Mouse (Mus musculus) frontal cortex, postnatal 10 days (tissue): Measurements from ENCODE around the gene Cracr2a.
A peak's percentile ranks its signal among the peaks of the same experiment; 100 is the strongest.
"Not testable (repeated sequence)": the region's sequence is repeated elsewhere in the genome, so short reads cannot be mapped to it uniquely, and the experiment has no call there.

ENCODE experiments used
- DNase-seq, 2 experiments: peaks; one replicate each; pipeline ENCODE4 v3.0.0; 2022; ENCODE audit warnings: low spot score in 2 of 2, mixed read lengths in 1 of 2

Gene Cracr2a

GRCm38 (mm10) chr6:127561231-127562020 lies at the start of gene Cracr2a:
Gene Cracr2a, plus strand, starts transcription at chr6:127561338.
- peak; percentile 63 to 67 for DNase-seq

- not testable (repeated sequence) for DNase-seq
Measured at GRCm38 (mm10) chr6:127513776-127514175, 47.4 kb upstream of the Cracr2a start.

GRCm38 (mm10) chr6:127521176-127521575 lies 40.0 kb upstream of the Cracr2a start:
- DNase-seq, result no peak

GRCm38 (mm10) chr6:127522326-127522725 lies 38.8 kb upstream of the Cracr2a start:
- no peak for DNase-seq

- peak; percentile 39 to 57 for DNase-seq
Measured at GRCm38 (mm10) chr6:127524442-127524841, 36.7 kb upstream of the Cracr2a start.

GRCm38 (mm10) chr6:127528625-127529024 lies 32.5 kb upstream of the Cracr2a start:
- DNase-seq, result no peak

- peak in 1 of 2 experiments; percentile 36 for DNase-seq
Measured at GRCm38 (mm10) chr6:127529451-127529850, 31.7 kb upstream of the Cracr2a start.

- DNase-seq, result no peak
Measured at GRCm38 (mm10) chr6:127530206-127530605, 30.9 kb upstream of the Cracr2a start.

- DNase-seq, result no peak
Measured at GRCm38 (mm10) chr6:127531412-127532205, 29.5 kb upstream of the Cracr2a start.

GRCm38 (mm10) chr6:127532304-127532703 lies 28.8 kb upstream of the Cracr2a start:
- DNase-seq, result no peak

- no peak for DNase-seq
Measured at GRCm38 (mm10) chr6:127533766-127534165, 27.4 kb upstream of the Cracr2a start.

GRCm38 (mm10) chr6:127537035-127537434 lies 24.1 kb upstream of the Cracr2a start:
- no peak for DNase-seq

- DNase-seq, result no peak
Measured at GRCm38 (mm10) chr6:127538118-127538517, 23.0 kb upstream of the Cracr2a start.

GRCm38 (mm10) chr6:127539226-127539625 lies 21.9 kb upstream of the Cracr2a start:
- no peak for DNase-seq

GRCm38 (mm10) chr6:127539659-127540058 lies 21.5 kb upstream of the Cracr2a start:
- DNase-seq, result no peak

- DNase-seq, result no peak
Measured at GRCm38 (mm10) chr6:127540517-127540916, 20.6 kb upstream of the Cracr2a start.

- peak; percentile 46 to 57 for DNase-seq
Measured at GRCm38 (mm10) chr6:127541617-127542374, 19.3 kb upstream of the Cracr2a start.

- DNase-seq, result no peak
Measured at GRCm38 (mm10) chr6:127546676-127547075, 14.5 kb upstream of the Cracr2a start.

- no peak for DNase-seq
Measured at GRCm38 (mm10) chr6:127552940-127553339, 8.2 kb upstream of the Cracr2a start.

- DNase-seq, result no peak
Measured at GRCm38 (mm10) chr6:127555553-127555952, 5.6 kb upstream of the Cracr2a start.

GRCm38 (mm10) chr6:127560872-127561230 lies 287 bp upstream of the Cracr2a start:
- DNase-seq, result no peak

GRCm38 (mm10) chr6:127563511-127563910 lies 2.4 kb downstream of the Cracr2a start:
- DNase-seq, result no peak
